Mouse (Mus musculus) c-Kit-positive CD71-negative TER-119-negative erythroid progenitor cells, embryonic 14.5 days (primary cell): ENCODE measurements around the gene Tgfb1.

Experiments
- DNase-seq: peaks from one replicate; pipeline ENCODE4 v3.0.0-alpha.2; 2013; ENCODE audit warnings: low read depth

Gene Tgfb1

DNA sequence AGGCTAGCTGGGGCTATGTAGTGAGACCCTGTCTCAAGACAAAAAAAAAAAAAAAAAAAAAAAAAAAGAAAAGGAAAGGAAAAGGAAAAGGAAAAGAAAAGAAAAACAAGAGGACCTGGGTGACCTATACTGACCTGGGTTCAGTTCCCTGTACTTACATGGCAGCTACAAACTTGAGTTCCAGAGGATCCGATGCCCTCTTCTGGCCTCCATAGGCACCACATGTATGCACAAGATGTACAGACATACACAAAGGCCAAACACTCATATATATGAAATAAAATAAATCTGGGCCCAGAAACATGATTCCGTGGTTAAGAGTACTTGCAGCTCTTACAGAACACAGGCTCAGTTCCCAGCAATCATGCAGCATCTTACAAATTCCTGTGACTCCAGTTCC lies 50.1 kb downstream of the Tgfb1 start:
- no peak for DNase-seq

DNA sequence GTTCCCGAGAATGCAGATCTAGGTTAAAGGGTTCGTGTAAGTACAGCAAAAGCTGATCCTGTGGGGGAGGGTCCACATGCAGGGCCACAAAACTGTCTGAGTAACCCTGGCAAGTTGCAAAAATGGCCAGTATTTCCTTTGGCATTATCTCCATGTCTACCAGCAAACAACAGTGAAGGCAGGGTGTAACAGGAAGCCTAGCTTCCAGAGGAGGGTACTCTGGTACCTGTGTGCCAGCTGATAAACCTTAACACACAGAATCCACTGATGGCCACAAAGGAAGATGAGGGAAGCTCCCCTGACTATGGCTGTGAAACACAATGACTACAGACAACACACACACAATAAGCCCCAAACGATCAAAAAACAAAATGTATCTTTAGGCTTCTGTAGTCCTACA lies 51.5 kb downstream of the Tgfb1 start:
- no peak for DNase-seq

DNA sequence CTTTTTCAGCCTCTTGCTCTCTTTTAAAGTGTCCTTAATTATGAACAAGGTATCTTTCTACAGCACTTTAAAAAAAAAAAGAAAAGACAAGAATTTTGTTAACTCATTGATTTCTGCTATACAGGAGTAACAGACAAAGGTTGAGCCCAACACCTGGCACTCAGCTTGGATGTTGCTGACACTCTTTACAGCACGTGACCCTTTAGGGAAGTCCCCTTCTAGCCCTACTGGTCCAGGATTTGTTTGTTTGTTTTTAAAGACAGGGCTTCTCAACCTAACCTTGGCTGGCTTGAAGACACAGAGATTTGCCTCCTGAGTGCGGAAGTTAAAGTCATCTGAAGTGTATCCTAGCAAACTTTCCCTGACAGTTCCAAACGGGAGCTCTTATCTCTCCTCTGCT lies 60.0 kb downstream of the Tgfb1 start:
- no peak for DNase-seq

DNA sequence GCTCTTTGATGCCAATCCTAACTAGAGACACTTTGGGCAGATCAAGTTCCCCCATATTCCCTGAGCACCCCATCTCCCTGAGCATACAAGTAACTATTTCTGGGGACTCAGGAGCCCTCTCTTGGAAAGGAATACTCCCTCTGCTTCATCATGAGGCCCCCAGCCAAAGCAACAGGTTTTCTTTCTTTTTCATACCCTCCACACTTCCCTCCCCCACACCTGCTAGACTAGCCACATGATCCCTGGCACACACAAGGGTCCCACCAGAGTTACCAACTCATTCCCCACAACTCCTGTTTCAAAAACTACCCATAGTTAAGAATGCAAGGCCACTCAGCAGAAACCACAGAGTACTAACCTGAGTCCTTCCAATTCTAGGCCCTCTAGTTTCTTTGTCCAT lies 66.3 kb downstream of the Tgfb1 start:
- no peak for DNase-seq

- DNase-seq: no peak
Observed at GRCm38 (mm10) chr7:25753643-25754438, 67.0 kb downstream of the Tgfb1 start.

DNA sequence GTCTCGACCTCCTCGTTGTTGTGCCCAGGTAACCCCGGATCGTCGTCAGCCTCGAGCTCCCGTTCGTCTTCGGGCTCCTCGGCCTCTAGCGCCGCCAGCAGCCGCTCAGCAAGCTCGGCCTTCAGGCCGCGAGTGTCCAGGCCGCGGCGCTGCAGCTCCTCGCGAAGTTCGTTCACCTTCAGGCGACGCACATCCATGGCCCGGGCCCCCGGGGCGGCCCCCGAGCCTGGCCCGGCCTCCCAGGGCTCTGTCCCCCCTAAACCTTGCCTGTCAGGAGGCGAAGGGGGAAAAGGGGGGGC lies 67.6 kb downstream of the Tgfb1 start:
- no peak for DNase-seq
